Mouse (Mus musculus): Measurements from ENCODE around the gene Gpx6.
A peak's percentile ranks its signal among the peaks of the same experiment; 100 is the strongest.

Gene Gpx6

GRCm38 (mm10) chr13:21311926-21312325 lies at the start of gene Gpx6:
Gpx6 (plus strand) TSS chr13:21312125.
- no peak for DNase-seq (ENCODE audit: low read depth in 1 of 2, low spot score in 2 of 2)

- DNase-seq (ENCODE audit: low read depth in 1 of 2, low spot score in 2 of 2) = no peak
Measured at GRCm38 (mm10) chr13:21262787-21263461, 49.0 kb upstream of the Gpx6 start.

DNA sequence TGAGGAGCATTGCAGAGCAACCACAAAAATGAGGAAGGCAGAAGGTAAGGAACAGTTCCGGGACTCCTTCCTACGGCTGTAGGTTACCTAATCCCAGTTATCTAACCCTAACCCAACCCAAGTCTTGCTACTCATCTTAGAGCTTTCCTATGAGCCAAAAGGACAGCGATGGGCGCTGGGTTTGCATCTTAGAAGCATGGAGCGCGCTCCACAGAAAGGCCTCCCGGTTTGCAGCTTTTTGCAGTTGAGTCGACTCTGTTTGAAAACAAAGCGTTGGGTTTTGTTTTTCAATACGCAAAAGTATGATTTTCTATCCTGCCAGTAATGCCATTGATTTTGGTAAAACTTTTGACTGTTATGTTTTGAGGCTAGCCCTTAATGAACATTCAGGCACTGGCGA lies 48.0 kb upstream of the Gpx6 start:
- DNase-seq (ENCODE audit: low read depth in 1 of 2, low spot score in 2 of 2) = no peak

DNA sequence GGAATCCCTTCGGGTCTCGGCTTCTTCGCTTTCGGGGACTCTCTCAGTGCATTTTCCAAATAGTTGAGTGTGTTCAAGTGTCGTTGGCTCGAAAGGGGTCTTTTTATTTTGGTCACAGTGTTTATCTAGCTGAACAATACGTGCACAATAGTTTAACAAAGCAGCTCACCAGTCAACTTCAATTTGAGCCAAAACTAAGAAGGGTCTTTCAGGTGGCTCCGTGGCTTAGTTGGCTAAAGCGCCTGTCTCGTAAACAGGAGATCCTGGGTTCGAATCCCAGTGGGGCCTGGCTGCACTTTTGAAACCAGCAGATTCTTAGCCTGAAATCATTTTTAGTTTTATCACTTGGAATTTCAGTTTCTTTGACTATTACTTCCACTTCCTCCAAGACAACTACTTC lies 47.6 kb upstream of the Gpx6 start:
- no peak for DNase-seq (ENCODE audit: low read depth in 1 of 2, low spot score in 2 of 2)

- DNase-seq (ENCODE audit: low read depth in 1 of 2, low spot score in 2 of 2) = no peak
Measured at GRCm38 (mm10) chr13:21265736-21266135, 46.2 kb upstream of the Gpx6 start.

DNA sequence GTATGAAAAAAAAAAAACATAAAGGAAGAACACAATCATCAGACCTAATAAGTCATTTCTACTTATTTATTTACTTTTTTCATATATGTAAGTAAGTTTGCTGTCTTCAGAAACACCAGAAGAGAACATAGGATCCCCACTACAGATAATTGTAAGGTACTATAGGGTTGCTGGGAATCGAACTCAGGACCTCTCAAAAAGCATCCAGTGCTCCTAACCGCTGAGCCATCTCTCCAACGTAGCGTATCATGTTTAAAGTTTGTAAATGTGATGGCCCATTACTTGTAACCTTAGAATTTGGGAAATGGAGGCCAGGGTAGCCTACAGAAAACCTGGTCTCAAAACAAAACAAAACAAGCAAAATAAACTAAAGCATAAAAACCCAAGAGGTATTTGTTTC lies 44.4 kb upstream of the Gpx6 start:
- DNase-seq (ENCODE audit: low read depth in 1 of 2, low spot score in 2 of 2) = no peak

GRCm38 (mm10) chr13:21268262-21268661 lies 43.7 kb upstream of the Gpx6 start:
- no peak for DNase-seq (ENCODE audit: low read depth in 1 of 2, low spot score in 2 of 2)

GRCm38 (mm10) chr13:21275021-21275814 lies 36.7 kb upstream of the Gpx6 start:
- no peak for DNase-seq (ENCODE audit: low read depth in 1 of 2, low spot score in 2 of 2)

GRCm38 (mm10) chr13:21275815-21276550 lies 35.9 kb upstream of the Gpx6 start:
- peak in 1 of 2 experiments; percentile 33 for DNase-seq (ENCODE audit: low read depth in 1 of 2, low spot score in 2 of 2)

DNA sequence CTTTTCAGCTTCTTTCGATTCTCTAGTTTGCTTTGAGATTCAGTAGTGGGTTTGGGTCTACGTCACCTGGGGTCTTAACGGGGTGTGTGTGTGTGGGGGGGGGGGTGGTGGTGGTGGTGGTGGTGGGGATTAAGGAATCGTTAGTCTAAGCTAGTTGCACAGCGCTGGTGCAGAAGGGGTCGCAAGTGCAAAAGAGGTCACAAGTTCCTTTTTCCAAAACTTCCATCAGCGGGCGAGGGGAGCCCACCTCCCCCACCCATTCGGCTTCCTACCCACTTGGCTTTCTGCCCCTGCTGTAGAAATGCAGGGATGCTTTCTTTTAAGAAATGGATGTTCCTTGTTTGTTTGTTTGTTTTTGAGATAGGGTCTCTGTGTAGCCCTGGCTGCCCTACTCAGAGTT lies 35.4 kb upstream of the Gpx6 start:
- no peak for DNase-seq (ENCODE audit: low read depth in 1 of 2, low spot score in 2 of 2)

DNA sequence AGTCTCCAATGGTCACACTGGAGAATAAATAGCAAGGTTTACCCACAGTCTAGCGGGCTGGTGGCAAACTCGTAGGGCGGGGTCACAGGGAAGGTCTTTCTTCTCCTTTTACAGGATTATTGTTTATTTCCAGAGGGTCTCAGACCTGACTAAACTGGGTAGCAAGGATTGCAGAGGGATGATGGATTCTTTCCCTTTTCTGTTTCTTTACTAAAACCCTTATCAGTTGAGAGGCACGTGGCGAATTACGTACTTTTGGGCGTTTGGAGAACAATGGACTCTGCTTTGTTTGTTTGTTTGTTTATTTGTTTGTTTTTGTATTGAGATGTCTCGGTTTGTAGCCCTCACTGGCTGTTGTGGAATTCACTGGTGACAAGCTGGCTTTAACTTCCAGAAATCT lies 32.8 kb upstream of the Gpx6 start:
- DNase-seq (ENCODE audit: low read depth in 1 of 2, low spot score in 2 of 2) = no peak

DNA sequence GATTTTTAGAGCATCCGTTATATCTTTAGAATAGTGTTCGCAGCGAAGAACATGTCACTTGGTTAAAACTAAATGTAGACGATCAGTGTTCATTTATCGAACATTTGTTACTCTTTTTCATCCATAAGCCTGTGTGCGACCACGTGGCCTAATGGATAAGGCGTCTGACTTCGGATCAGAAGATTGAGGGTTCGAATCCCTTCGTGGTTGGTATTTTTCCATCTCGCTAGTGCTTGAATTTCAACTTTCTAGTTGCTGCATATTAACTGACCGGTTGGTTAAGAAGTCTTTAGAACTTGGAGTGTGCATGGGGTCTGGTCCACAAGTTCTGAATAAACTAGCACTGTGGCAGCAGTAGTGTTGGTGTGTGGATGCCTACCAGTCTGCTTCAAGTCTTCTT lies 32.4 kb upstream of the Gpx6 start:
- DNase-seq (ENCODE audit: low read depth in 1 of 2, low spot score in 2 of 2) = peak; percentile 44 to 65

- DNase-seq (ENCODE audit: low read depth in 1 of 2, low spot score in 2 of 2) = no peak
Measured at GRCm38 (mm10) chr13:21292631-21293030, 19.3 kb upstream of the Gpx6 start, which contains the start of gene Gpx5. Gpx5 (minus strand) TSS chr13:21292731.

DNA sequence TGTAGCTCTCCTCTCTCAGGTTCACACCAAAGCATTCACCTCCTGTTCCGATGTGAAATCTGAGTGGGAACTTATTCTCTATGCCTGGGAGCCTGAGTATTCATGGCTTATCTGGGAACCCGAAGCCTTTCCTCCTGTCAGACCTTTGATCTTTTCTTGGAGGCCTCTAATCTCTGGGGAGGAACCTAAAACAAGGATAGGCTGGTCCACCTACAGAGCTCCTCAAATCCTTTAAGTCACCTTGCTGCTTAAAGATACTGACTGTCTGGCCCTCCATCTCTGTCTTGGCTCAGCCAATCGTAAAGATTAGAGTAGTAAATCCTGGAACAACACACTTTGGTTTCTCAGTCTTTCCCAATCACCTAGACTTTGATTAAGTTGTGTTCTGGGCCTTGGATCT lies 13.4 kb upstream of the Gpx6 start:
- DNase-seq (ENCODE audit: low read depth in 1 of 2, low spot score in 2 of 2) = no peak

DNA sequence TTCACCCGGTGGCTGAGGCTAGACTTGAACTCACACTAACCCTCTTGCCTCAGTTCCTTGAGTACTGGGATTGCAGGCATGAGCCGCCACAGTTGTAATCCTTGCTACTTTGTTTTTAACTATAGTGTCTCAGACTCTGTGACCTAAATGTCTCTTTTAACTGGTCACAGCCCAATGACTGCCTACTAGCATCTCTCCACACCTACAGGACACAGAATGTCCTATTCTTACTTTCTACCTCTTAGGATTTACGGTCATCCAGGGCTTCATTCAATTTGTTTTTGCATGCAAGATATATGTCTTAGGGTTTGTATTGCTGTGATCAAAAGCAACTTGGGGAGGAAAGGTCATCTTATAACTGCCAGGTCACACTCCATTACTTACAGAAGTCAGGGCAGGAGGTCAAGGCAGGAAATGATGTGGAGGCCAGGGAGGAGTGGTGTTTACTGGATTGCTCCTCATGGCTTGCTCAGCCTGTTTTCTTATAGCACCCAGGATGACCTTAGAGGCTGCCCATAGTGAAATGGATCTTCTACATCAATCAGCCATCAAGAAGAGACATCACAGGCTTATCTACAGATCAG lies 7.3 kb upstream of the Gpx6 start:
- no peak for DNase-seq (ENCODE audit: low read depth in 1 of 2, low spot score in 2 of 2)

DNA sequence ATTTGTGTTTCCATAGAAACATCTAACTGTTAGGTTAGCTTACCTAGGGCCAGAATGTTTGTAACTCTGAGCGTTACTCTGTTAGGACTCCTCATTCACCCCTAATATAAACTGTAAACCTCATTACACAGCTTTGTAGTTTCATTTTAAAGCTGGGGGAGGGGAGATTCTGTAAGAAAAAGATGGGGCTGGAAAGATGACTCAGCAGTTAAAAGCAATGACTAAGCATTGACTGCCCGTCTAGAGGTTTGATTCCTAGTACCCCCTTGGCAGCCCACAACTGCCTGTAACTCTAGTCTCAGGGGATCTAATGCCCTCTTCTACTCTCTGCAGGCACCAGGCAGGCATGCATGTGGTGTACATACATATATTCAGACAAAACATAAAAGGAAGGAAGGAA lies 2.1 kb upstream of the Gpx6 start:
- no peak for DNase-seq (ENCODE audit: low read depth in 1 of 2, low spot score in 2 of 2)

DNA sequence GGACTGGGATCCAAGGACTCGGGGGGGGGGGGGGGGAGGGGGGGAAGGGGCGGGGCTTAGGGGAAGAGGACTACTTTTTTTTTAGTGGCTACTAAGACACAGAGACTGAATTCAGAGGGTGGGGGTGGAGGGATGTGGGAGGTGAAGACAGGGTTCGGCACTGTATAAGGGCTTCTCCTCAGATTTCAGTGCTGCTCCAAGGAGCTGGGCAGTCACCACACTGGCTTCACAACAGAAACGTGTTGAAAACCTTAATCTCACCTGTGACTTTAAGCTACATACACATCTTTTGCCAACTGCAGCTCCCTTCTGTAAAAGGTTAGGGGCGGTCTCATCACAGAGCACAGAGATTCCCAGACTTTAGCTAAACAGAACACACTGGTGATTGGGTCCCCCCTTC lies 929 bp downstream of the Gpx6 start:
- no peak for DNase-seq (ENCODE audit: low read depth in 1 of 2, low spot score in 2 of 2)

DNA sequence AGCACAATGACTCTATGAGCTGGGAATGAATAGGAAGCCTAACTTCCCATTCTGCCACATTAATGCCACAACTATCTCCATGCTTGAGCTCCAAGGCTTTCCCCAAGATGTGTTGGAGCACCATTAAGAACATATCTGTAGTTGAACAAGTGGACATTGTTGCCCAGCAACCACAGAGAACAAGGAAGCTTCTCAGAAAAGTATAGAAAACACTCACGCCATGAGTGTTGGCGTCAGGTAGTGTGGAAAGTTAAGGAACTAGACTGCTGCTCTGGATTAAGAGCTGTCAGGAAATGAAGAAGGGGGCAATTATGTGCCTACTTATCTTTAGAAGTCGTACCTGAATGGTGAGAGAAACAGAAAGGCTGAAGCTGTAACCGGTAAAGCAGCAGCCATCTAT lies 2.0 kb downstream of the Gpx6 start:
- DNase-seq (ENCODE audit: low read depth in 1 of 2, low spot score in 2 of 2) = no peak

DNA sequence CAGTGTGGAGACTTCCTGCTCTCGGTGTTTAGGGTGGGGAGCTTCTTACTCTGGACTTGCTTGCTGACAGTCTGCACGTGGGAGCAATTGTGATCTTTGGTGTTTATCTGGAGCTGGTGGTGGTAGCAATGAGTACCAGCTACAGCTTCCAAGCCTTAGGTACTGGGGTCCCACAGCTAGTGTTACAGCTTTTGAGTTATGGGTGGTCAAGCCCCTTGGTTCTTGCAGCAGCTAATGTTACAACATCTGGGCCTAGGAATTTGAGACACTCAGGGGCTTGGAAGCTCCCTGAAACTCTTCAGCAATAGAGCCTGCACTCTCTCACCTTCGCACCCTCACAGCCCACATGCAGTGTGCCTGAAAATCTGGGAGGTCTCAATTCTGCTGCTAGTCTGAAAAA lies 8.3 kb downstream of the Gpx6 start:
- no peak for DNase-seq (ENCODE audit: low read depth in 1 of 2, low spot score in 2 of 2)

- DNase-seq (ENCODE audit: low read depth in 1 of 2, low spot score in 2 of 2) = no peak
Measured at GRCm38 (mm10) chr13:21321890-21322494, 10.1 kb downstream of the Gpx6 start.

Data from monocyte, adult 2 months (primary cell).